Mouse (Mus musculus) limb, embryonic 12.5 days (tissue): Measurements from ENCODE around the gene Tspyl2. TPM values are rescaled to one million over a fixed set of nuclear protein-coding genes. Genes with fewer than 3 reads are reported as not detected.
A peak's percentile ranks its signal among the peaks of the same experiment; 100 is the strongest.
"Not testable (repeated sequence)": the region's sequence is repeated elsewhere in the genome, so short reads cannot be mapped to it uniquely, and the experiment has no call there.

ENCODE experiments used
- ATAC-seq: fragments of 200-750 bp; cut with Nextera tagmentation; 2 replicates; pipeline ENCODE4 v1.8.0; 2017; ENCODE audit warnings: low read depth, moderate TSS enrichment; ENCODE audit not compliant: insufficient number of reproducible peaks, insufficient read depth, low FRiP score, low TSS enrichment
- H3K27ac ChIP-seq: fragments of 300-500 bp; sonication (generic); 2 replicates; pipeline ENCODE4 v1.5.1; 2016; ENCODE audit warnings: mild to moderate bottlenecking, moderate library complexity
- H3K27me3 ChIP-seq: fragments of 300-500 bp; sonication (generic); 2 replicates; pipeline ENCODE4 v1.6.1; 2016; ENCODE audit warnings: mild to moderate bottlenecking, moderate library complexity
- H3K36me3 ChIP-seq: fragments of 300-500 bp; sonication (generic); 2 replicates; pipeline ENCODE4 v1.6.1; 2016; ENCODE audit warnings: mild to moderate bottlenecking, moderate library complexity
- H3K4me1 ChIP-seq: fragments of 300-500 bp; sonication (generic); replicated peaks from 2 replicates; pipeline ENCODE4 v1.6.1; 2016
- H3K4me2 ChIP-seq: fragments of 300-500 bp; sonication (generic); 2 replicates; pipeline ENCODE4 v1.6.1; 2016; ENCODE audit warnings: mild to moderate bottlenecking, moderate library complexity
- H3K4me3 ChIP-seq: fragments of 300-500 bp; sonication (generic); replicated peaks from 2 replicates; pipeline ENCODE4 v1.5.1; 2016; ENCODE audit warnings: mild to moderate bottlenecking
- H3K9ac ChIP-seq: fragments of 300-500 bp; sonication (generic); replicated peaks from 2 replicates; pipeline ENCODE4 v1.6.1; 2016; ENCODE audit warnings: mild to moderate bottlenecking, moderate library complexity
- H3K9me3 ChIP-seq: fragments of 300-500 bp; sonication (generic); 2 replicates; pipeline ENCODE4 v1.6.1; 2016; ENCODE audit warnings: mild to moderate bottlenecking, moderate library complexity
- WGBS: fragments of 180-500 bp; shearing (Covaris S2); methylation state at CpG from one replicate; pipeline ENCODE4 v1.1.7; 2016; 5-methylcytosine and 5-hydroxymethylcytosine counted together
- polyA plus RNA-seq: library from polyadenylated mRNA; unstranded; fragments of >200 nt; fragmentation: Nextera tagmentation; extraction: Ambion mirVana; gene quantifications from 2 replicates; pipeline ENCODE4 v1.2.1, GENCODE M21; 2016

The Tspyl2 gene
- polyA plus RNA-seq, 1 experiment from 2014 or later, result 41.9 TPM

DNA sequence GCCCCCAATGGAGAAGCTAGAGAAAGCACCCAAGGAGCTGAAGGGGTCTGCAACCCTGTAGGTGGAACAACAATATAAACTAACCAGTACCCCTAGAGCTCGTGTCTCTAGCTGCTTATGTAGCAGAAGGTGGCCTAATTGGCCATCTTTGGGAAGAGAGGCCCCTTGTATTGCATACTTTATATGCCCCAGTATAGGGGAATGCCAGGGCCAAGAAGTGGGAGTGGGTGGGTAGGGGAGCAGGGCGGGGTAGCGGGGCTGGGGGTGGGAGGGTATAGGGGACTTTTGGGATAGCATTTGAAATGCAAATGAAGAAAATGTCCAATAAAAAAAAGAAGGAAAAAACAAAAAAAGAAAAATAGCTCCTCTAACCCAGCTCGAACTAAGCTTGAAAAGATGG, 6.1 kb downstream of the Tspyl2 start:
- Histone ChIP-seq H3K4me2 (peak overlapping the region; percentile 52), H3K36me3 (peaks cover 23% of the 10 kb centered on the region; the same call in 1 of the 2 replicates), H3K4me3 (peak overlapping the region; percentile 24; the same call in 1 of the 2 replicates), H3K27ac (peak overlapping the region; percentile 95; the same call in 1 of the 2 replicates), H3K27me3 (peaks cover 43% of the 10 kb centered on the region)
- peak; percentile 54 for ATAC-seq
- not testable (repeated sequence) for H3K9ac ChIP-seq, H3K4me1 ChIP-seq, H3K9me3 ChIP-seq
- WGBS, result 54% methylated on average over 4 of the region's 4 CpGs

- not testable (repeated sequence) for H3K4me3 ChIP-seq, ATAC-seq, H3K9me3 ChIP-seq, H3K4me1 ChIP-seq, H3K9ac ChIP-seq, H3K36me3 ChIP-seq, H3K4me2 ChIP-seq, H3K27ac ChIP-seq
- peaks cover 32% of the 10 kb centered on the region for H3K27me3 ChIP-seq
Observed at GRCm38 (mm10) chrX:152329400-152329799, 12.8 kb downstream of the Tspyl2 start.

GRCm38 (mm10) chrX:152327689-152328052, 14.6 kb downstream of the Tspyl2 start:
- Histone ChIP-seq H3K4me2 (peak overlapping the region; percentile 45), H3K27me3 (peaks cover 31% of the 10 kb centered on the region), H3K36me3 (no peaks in the 10 kb centered on the region), H3K4me3 (peak overlapping the region; percentile 53), H3K9ac (no peak overlapping the region), H3K9me3 (no peaks in the 10 kb centered on the region), H3K4me1 (no peaks in the 10 kb centered on the region), H3K27ac (peak overlapping the region; percentile 60; the same call in 1 of the 2 replicates)
- WGBS, result 24% methylated on average over 8 of the region's 8 CpGs
- peak; percentile 33; the same call in 1 of the 2 replicates for ATAC-seq

DNA sequence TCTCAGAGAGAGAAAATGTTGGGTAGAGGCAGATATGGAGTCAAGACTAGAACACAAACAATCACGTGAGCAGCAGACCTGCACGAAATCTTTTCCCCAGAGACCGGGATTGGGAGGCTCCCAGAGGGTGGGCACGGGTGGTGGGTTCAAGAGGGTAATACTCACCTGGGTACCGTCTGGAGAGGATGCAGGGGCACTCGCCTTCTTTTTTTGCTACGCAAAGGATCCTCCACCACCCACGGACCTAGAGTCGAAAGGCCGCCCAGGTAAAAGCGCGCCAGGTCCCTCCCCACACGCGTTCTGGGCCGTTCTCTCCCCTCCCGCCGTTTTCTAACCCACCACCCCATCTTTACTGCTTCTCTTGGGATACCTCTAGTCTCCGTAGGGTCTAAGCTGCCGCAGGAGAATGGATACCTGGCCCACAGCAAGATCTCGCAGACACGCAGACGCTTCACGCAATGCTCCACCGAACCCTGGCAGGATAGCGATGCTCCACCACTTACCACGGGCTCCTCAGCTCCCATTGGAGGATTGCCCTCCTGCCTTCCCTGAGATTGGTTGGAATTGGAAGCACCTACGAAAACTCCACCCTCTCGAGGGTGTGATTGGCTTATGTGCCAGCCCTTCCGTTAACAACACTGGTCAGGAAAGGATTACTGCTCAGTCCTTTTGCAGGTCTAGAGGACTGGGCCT, 15.1 kb downstream of the Tspyl2 start, which contains the start of gene Kantr:
Kantr (minus strand) TSS at position 500 of the 693 bp plus-strand sequence.
- peak; percentile 99 for ATAC-seq
- Histone ChIP-seq H3K27me3 (peaks cover 31% of the 10 kb centered on the region), H3K36me3 (no peaks in the 10 kb centered on the region), H3K4me1 (no peaks in the 10 kb centered on the region), H3K4me2 (peak within 1 kb of the TSS; percentile 53), H3K9me3 (no peaks in the 10 kb centered on the region), H3K27ac (peak within 1 kb of the TSS; percentile 60; the same call in 1 of the 2 replicates), H3K9ac (peak within 1 kb of the TSS; percentile 63), H3K4me3 (peak within 1 kb of the TSS; percentile 53)
- WGBS, result 13% methylated on average over 29 of the region's 29 CpGs

DNA sequence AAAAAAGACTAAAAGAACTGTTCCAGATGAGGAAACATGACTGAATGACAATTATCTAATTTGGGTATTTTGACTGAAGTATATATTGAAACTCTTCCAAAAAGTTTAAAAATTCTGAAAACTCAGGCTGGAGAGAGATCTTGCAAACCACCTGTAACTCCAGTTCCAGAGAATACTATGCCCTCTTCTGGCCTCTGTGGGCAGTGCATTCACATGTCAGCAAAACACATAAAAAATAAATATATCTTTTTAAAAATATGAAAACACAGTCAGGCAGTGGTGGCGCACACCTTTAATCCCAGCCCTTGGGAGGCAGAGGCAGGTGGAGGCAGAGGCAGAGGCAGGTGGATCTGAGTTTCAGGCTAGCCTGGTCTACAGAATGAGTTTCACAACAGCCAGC, 18.6 kb downstream of the Tspyl2 start:
- no peak for ATAC-seq
- WGBS, result 84% methylated on average over 1 of the region's 1 CpGs

DNA sequence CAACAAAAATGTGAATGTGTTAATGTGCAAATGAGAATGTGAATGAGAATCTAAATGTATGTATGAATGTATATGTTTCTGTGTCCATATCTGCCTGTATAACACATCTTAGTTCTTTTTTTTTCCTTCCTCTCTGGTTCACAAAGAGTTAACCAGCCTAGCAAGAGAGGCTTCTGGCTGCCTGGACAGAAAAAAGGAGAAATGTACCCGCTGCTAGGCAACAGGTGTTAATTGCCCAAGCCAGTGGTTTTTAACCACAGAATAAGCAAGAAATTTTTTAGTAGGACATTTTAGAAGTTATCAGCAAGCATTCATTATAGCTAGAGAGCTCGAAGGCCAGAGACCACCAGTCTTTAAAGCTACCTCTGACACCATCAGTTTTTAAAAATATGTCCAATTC, 19.4 kb downstream of the Tspyl2 start:
- H3K4me2 ChIP-seq, result no peak overlapping the region
- H3K9ac ChIP-seq, result no peak overlapping the region
- 0 out of 2 replicates have a peak, but pooled peaks cover 3% of the 10 kb centered on the region for H3K36me3 ChIP-seq
- no peak for ATAC-seq
- peaks cover 33% of the 10 kb centered on the region for H3K27me3 ChIP-seq
- WGBS, result 29% methylated on average over 2 of the region's 2 CpGs
- H3K4me3 ChIP-seq, result no peak overlapping the region
- H3K4me1 ChIP-seq, result no peaks in the 10 kb centered on the region
- H3K9me3 ChIP-seq, result no peaks in the 10 kb centered on the region
- no peak overlapping the region for H3K27ac ChIP-seq

More for the DNA sequence above, 18.6 kb downstream of the Tspyl2 start:
- H3K9ac ChIP-seq, result no peak overlapping the region
- no peak overlapping the region for H3K4me3 ChIP-seq
- peaks cover 37% of the 10 kb centered on the region for H3K27me3 ChIP-seq
- H3K9me3 ChIP-seq, result no peaks in the 10 kb centered on the region
- no peaks in the 10 kb centered on the region for H3K4me1 ChIP-seq
- H3K27ac ChIP-seq, result no peak overlapping the region
- H3K36me3 ChIP-seq, result 0 out of 2 replicates have a peak, but pooled peaks cover 3% of the 10 kb centered on the region
- H3K4me2 ChIP-seq, result no peak overlapping the region

DNA sequence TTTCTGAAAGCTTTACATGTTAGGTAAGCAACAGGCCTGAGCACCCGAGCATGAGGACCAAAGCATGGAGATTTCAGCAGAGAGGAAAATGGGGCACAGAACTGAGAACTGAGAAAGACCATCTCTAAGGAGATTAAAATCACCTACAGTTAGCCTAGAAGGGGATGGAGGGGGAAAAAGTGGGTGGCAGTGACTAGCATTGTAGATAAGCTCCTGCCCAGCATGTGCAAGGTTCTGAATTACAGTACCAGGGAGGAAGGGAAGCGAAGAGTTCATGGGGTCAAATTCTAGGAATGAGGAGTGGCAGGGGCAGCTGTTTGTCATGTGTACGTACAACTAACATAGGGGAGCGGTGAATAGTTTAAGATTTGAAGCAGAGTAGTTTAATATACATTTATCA, 21.7 kb downstream of the Tspyl2 start:
- H3K4me2 ChIP-seq, result no peak overlapping the region
- no peak overlapping the region for H3K4me3 ChIP-seq
- H3K4me1 ChIP-seq, result no peaks in the 10 kb centered on the region
- no peak overlapping the region for H3K9ac ChIP-seq
- peaks cover 23% of the 10 kb centered on the region for H3K27me3 ChIP-seq
- 83% methylated on average over 4 of the region's 4 CpGs for WGBS
- no peak overlapping the region for H3K27ac ChIP-seq
- H3K36me3 ChIP-seq, result 0 out of 2 replicates have a peak, but pooled peaks cover 3% of the 10 kb centered on the region
- ATAC-seq, result no peak
- no peaks in the 10 kb centered on the region for H3K9me3 ChIP-seq

DNA sequence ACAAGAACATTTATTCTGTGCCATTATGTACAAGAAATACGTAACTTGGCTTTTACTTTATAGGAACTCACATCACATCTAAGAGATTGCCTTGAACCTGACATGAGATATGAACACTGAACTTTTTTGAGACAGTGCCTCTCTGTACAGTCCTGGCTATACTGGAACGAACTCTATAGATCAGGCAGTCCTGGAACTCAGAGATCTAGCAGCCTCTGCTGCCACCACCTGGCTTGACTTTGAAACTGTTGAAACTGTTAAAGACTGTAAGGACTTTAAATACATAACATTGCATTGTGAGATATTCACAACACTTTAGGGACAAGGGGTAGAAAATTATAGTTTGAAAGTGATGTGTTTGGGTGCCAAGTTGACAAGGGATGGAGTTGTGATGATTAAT, 34.3 kb downstream of the Tspyl2 start:
- H3K27me3 ChIP-seq, result peaks cover 16% of the 10 kb centered on the region
- no peak overlapping the region for H3K27ac ChIP-seq
- no peak for ATAC-seq
- peaks cover 5% of the 10 kb centered on the region; the same call in 1 of the 2 replicates for H3K36me3 ChIP-seq
- no peak overlapping the region for H3K4me3 ChIP-seq
- WGBS, result 64% methylated on average over 2 of the region's 2 CpGs
- no peaks in the 10 kb centered on the region for H3K9me3 ChIP-seq
- H3K4me2 ChIP-seq, result no peak overlapping the region
- H3K4me1 ChIP-seq, result no peaks in the 10 kb centered on the region
- no peak overlapping the region for H3K9ac ChIP-seq

DNA sequence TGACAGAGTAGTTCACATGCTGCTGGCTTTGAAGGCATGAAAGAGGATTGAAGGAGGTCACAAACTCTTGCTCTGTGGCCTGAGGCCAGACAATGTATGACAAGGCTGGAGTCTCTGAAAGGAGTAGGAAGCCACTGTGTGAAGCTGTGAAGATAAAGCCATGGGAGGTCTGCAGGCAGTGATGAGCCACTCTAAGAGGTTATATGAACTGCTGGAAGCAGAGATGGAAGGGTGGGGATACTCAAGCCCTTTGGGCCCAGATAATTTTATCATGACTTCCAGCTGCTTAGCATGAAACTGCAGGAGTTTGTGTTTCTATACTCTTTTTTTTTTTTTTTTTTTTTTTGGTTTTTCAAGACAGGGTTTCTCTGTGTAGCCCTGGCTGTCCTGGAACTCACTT, 34.9 kb downstream of the Tspyl2 start:
- H3K4me2 ChIP-seq, result no peak overlapping the region
- H3K27ac ChIP-seq, result no peak overlapping the region
- H3K4me1 ChIP-seq, result no peaks in the 10 kb centered on the region
- H3K9me3 ChIP-seq, result no peaks in the 10 kb centered on the region
- H3K4me3 ChIP-seq, result no peak overlapping the region
- ATAC-seq, result no peak
- peaks cover 16% of the 10 kb centered on the region for H3K27me3 ChIP-seq
- H3K36me3 ChIP-seq, result peaks cover 5% of the 10 kb centered on the region; the same call in 1 of the 2 replicates
- H3K9ac ChIP-seq, result no peak overlapping the region

DNA sequence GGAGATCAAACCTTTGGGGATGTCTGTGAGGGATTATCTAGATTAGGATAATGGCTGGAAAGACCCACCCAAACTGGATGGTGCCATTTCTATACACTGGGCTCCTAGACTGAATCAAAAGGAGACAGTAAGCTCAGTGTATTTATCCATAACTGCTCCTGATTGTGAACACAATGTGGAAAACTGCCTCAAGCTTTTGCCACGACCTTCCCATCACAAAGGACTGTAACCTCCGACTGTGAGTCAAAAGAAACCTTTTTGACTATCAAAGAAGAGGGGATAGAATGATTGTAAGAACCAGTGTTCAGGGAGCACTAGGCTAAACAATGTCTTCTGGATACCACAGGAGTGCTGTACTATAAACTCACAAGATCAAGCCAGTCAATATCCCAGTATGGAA, 36.0 kb downstream of the Tspyl2 start:
- Histone ChIP-seq H3K4me2 (no peak overlapping the region), H3K4me1 (no peaks in the 10 kb centered on the region), H3K27ac (no peak overlapping the region), H3K9ac (no peak overlapping the region), H3K27me3 (peaks cover 16% of the 10 kb centered on the region), H3K9me3 (no peaks in the 10 kb centered on the region), H3K36me3 (peaks cover 5% of the 10 kb centered on the region; the same call in 1 of the 2 replicates), H3K4me3 (no peak overlapping the region)
- no peak for ATAC-seq
- WGBS, result 86% methylated on average over 2 of the region's 2 CpGs

GRCm38 (mm10) chrX:152287026-152287425, 55.2 kb downstream of the Tspyl2 start:
- not testable (repeated sequence) for H3K4me2 ChIP-seq, H3K9ac ChIP-seq, H3K4me1 ChIP-seq, H3K27ac ChIP-seq, ATAC-seq, H3K27me3 ChIP-seq, H3K9me3 ChIP-seq, H3K4me3 ChIP-seq, H3K36me3 ChIP-seq
- WGBS, result 66% methylated on average over 1 of the region's 1 CpGs
